Mouse (Mus musculus) heart, postnatal 0 days (tissue): ENCODE data around the gene Ghsr.

Experiments used
- CTCF ChIP-seq: IDR thresholded peaks from 2 replicates; pipeline ENCODE4 v1.5.1; 2016; ENCODE audit warnings: antibody characterized with exemption, control low read depth, low read depth
- EP300 ChIP-seq: IDR thresholded peaks from 2 replicates; pipeline ENCODE4 v1.6.1; 2016; ENCODE audit warnings: antibody characterized with exemption, low read depth

DNA sequence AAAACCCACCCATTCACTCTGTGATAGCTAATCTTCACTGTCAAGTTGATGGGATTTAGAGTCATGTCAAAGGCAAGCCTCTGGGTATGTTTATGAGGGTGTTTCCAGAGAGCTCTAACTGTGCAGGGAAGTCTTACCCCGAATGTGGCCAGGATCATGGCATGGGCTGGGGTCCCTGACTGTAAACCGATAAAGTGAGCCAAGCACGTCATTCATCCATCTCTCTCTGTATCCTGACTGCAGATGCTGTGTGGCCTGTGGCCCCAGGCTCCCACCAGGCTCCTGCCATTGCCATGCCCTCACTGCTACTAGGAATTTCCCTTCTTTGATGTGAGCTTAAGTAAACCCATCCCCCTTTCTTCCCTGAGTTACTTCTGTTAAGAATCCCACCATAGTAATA, 42.4 kb downstream of the Ghsr start:
- TF ChIP-seq CTCF (no peak), EP300 (no peak)
